Comparison of ENCODE assay signal across 28 mouse cellular contexts in the genomic region with DNA sequence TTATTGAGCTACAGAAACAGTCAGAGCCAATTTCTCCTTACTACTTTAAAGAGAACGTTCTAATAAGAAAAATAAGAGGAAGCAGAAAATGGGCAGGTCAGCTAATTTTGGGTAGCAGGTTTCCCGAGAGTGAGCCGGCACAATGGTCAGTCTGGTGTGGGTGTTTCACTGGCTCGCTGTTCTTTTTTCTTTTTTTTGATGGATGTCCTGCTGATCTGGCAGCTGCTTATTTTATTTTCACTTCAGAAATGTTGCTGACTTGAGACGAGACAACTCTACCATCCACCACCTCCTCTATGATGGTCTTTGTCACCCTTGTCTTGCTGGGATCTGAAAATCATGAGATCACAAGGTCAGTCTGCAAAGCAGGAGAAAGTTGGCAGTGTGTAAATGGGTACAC. TPM values are rescaled to one million over a fixed set of nuclear protein-coding genes. Genes with fewer than 3 reads are reported as not detected.
"Had no signal": no experiment of that assay in that cellular context is flagged by ENCODE, and none has a peak within 500 bp of the region (broad histone marks: within the 10 kb centered on the region; RNA-seq: fewer than 3 reads in every experiment).

No protein-coding gene starts in this region.

- H3K4me1 ChIP-seq: kidney, embryonic 15.5 days; midbrain, embryonic 12.5 days; midbrain, embryonic 15.5 days; neural tube, embryonic 12.5 days; neural tube, embryonic 15.5 days; stomach, embryonic 15.5 days had no signal

- H3K27ac ChIP-seq: kidney, embryonic 15.5 days; left cerebral cortex, adult 2 months; liver, embryonic 14.5 days; macrophage; midbrain, embryonic 12.5 days; midbrain, embryonic 15.5 days; neural tube, embryonic 12.5 days; neural tube, embryonic 15.5 days; stomach, embryonic 15.5 days had no signal

- H3K4me2 ChIP-seq: kidney, embryonic 15.5 days; lung, embryonic 14.5 days; midbrain, embryonic 12.5 days; midbrain, embryonic 15.5 days; neural tube, embryonic 12.5 days; neural tube, embryonic 15.5 days; stomach, embryonic 15.5 days had no signal

- ATAC-seq: liver, postnatal 0 days; lung, postnatal 0 days; midbrain, embryonic 15.5 days had no signal

- H3K9ac ChIP-seq: kidney, embryonic 15.5 days; liver, embryonic 14.5 days; liver, postnatal 0 days; lung, embryonic 14.5 days; midbrain, embryonic 12.5 days; midbrain, embryonic 15.5 days; neural tube, embryonic 12.5 days; neural tube, embryonic 15.5 days; stomach, embryonic 15.5 days had no signal

- H3K36me3 ChIP-seq: kidney, embryonic 15.5 days; midbrain, embryonic 12.5 days; midbrain, embryonic 15.5 days; neural tube, embryonic 12.5 days; neural tube, embryonic 15.5 days; stomach, embryonic 15.5 days had no signal

- H3K4me3 ChIP-seq: kidney, embryonic 15.5 days; left cerebral cortex, adult 2 months; midbrain, embryonic 12.5 days; midbrain, embryonic 15.5 days; neural tube, embryonic 12.5 days; neural tube, embryonic 15.5 days; stomach, embryonic 15.5 days had no signal

- DNase-seq: kidney, postnatal 10 days; kidney, postnatal 36 days; layer of hippocampus, postnatal 36 days; liver, postnatal 0 days; lung, embryonic 14.5 days; right cerebral cortex, adult 18-20 months; right cerebral cortex, postnatal 14 days; right cerebral cortex, postnatal 4 days; thymus, postnatal 25 days had no signal

- H3K9me3 ChIP-seq: kidney, embryonic 15.5 days; midbrain, embryonic 12.5 days; midbrain, embryonic 15.5 days; neural tube, embryonic 12.5 days; neural tube, embryonic 15.5 days; stomach, embryonic 15.5 days had no signal

- H3K27me3 ChIP-seq: kidney, embryonic 15.5 days; midbrain, embryonic 12.5 days; midbrain, embryonic 15.5 days; neural tube, embryonic 12.5 days; neural tube, embryonic 15.5 days; stomach, embryonic 15.5 days had no signal

RNA-seq across cellular contexts. Expression of a gene that starts 5.1 kb away (rescaled TPM):
- total RNA-seq: layer of hippocampus, adult 8-10 months; layer of hippocampus, postnatal 10 days; layer of hippocampus, postnatal 36 days; left cerebral cortex, adult 2 months; left cerebral cortex, postnatal 10 days; left cerebral cortex, postnatal 36 days; liver, adult 2 months; megakaryocyte, adult 5-6 weeks had no signal
- polyA plus RNA-seq: kidney, embryonic 15.5 days; liver, adult 2 months; liver, embryonic 14.5 days; liver, postnatal 0 days; lung, embryonic 14.5 days; lung, postnatal 0 days; macrophage; midbrain, embryonic 12.5 days; midbrain, embryonic 15.5 days; neural tube, embryonic 15.5 days; stomach, embryonic 15.5 days had no signal

RNA-seq across cellular contexts. Expression of a gene that starts 36.1 kb away (rescaled TPM):
- total RNA-seq: megakaryocyte, adult 5-6 weeks had no signal
- polyA plus RNA-seq: liver, adult 2 months; macrophage had no signal

RNA-seq across cellular contexts. Expression of a gene that starts 42.8 kb away (rescaled TPM):
- total RNA-seq: layer of hippocampus, adult 8-10 months; layer of hippocampus, postnatal 10 days; layer of hippocampus, postnatal 36 days; left cerebral cortex, adult 2 months; left cerebral cortex, postnatal 10 days; left cerebral cortex, postnatal 36 days; liver, adult 2 months; megakaryocyte, adult 5-6 weeks had no signal
- polyA plus RNA-seq: kidney, embryonic 15.5 days; limb, embryonic 11.5 days; limb, embryonic 14.5 days; liver, adult 2 months; liver, embryonic 14.5 days; lung, embryonic 14.5 days; macrophage; midbrain, embryonic 12.5 days had no signal

RNA-seq across cellular contexts. Expression of a gene that starts 57.8 kb away (rescaled TPM):
- total RNA-seq: layer of hippocampus, adult 8-10 months; layer of hippocampus, postnatal 36 days; left cerebral cortex, adult 2 months; left cerebral cortex, postnatal 36 days; liver, adult 2 months; megakaryocyte, adult 5-6 weeks had no signal
- polyA plus RNA-seq: kidney, embryonic 15.5 days; limb, embryonic 11.5 days; limb, embryonic 14.5 days; liver, adult 2 months; liver, embryonic 14.5 days; liver, postnatal 0 days; lung, embryonic 14.5 days; lung, postnatal 0 days; macrophage; thymus, postnatal 0 days had no signal
